Mouse (Mus musculus): ENCODE measurements at regions not wholly inside any gene's neighbourhood (a gene's known extent, or its start where the extent isn't known, plus 50 kb on each side); places are given as distances from the start of the nearest gene placed in this dataset.

- no peak for ATAC-seq (replicated peaks; ENCODE audit: low FRiP score, low TSS enrichment, poor library complexity, severe bottlenecking)
These were observed 186.1 kb downstream of the Cdc5l start for GRCm38 (mm10) chr17:45247142-45248137.

- ATAC-seq (replicated peaks; ENCODE audit: low FRiP score, low TSS enrichment, poor library complexity, severe bottlenecking), result no peak
These were observed 188.7 kb downstream of the Cdc5l start for GRCm38 (mm10) chr17:45244870-45245269.

GRCm38 (mm10) chr17:45243103-45243502 lies 190.4 kb downstream of the Cdc5l start:
- no peak for ATAC-seq (replicated peaks; ENCODE audit: low FRiP score, low TSS enrichment, poor library complexity, severe bottlenecking)

GRCm38 (mm10) chr17:45242076-45242475 lies 191.5 kb downstream of the Cdc5l start:
- ATAC-seq (replicated peaks; ENCODE audit: low FRiP score, low TSS enrichment, poor library complexity, severe bottlenecking), result no peak

GRCm38 (mm10) chr17:45240963-45241543 lies 192.5 kb downstream of the Cdc5l start:
- ATAC-seq (replicated peaks; ENCODE audit: low FRiP score, low TSS enrichment, poor library complexity, severe bottlenecking), result no peak

- ATAC-seq (replicated peaks; ENCODE audit: low FRiP score, low TSS enrichment, poor library complexity, severe bottlenecking), result no peak
These were observed 193.0 kb downstream of the Cdc5l start for GRCm38 (mm10) chr17:45240545-45240944.

GRCm38 (mm10) chr17:45237246-45237645 lies 196.3 kb downstream of the Cdc5l start:
- no peak for ATAC-seq (replicated peaks; ENCODE audit: low FRiP score, low TSS enrichment, poor library complexity, severe bottlenecking)

GRCm38 (mm10) chr17:45235401-45235800 lies 198.1 kb downstream of the Cdc5l start:
- no peak for ATAC-seq (replicated peaks; ENCODE audit: low FRiP score, low TSS enrichment, poor library complexity, severe bottlenecking)

GRCm38 (mm10) chr17:45232874-45233273 lies 200.7 kb downstream of the Cdc5l start:
- ATAC-seq (replicated peaks; ENCODE audit: low FRiP score, low TSS enrichment, poor library complexity, severe bottlenecking), result no peak

GRCm38 (mm10) chr17:45227190-45227589 lies 206.3 kb downstream of the Cdc5l start:
- ATAC-seq (replicated peaks; ENCODE audit: low FRiP score, low TSS enrichment, poor library complexity, severe bottlenecking), result no peak

- no peak for ATAC-seq (replicated peaks; ENCODE audit: low FRiP score, low TSS enrichment, poor library complexity, severe bottlenecking)
These were observed 207.1 kb downstream of the Cdc5l start for GRCm38 (mm10) chr17:45226486-45226885.

- ATAC-seq (replicated peaks; ENCODE audit: low FRiP score, low TSS enrichment, poor library complexity, severe bottlenecking), result no peak
These were observed 211.9 kb downstream of the Cdc5l start for GRCm38 (mm10) chr17:45221625-45222024.

- ATAC-seq (replicated peaks; ENCODE audit: low FRiP score, low TSS enrichment, poor library complexity, severe bottlenecking), result no peak
These were observed 216.4 kb downstream of the Cdc5l start for GRCm38 (mm10) chr17:45217126-45217525.

- ATAC-seq (replicated peaks; ENCODE audit: low FRiP score, low TSS enrichment, poor library complexity, severe bottlenecking), result no peak
These were observed 218.2 kb downstream of the Cdc5l start for GRCm38 (mm10) chr17:45215067-45216049.

- no peak for ATAC-seq (replicated peaks; ENCODE audit: low FRiP score, low TSS enrichment, poor library complexity, severe bottlenecking)
These were observed 222.6 kb downstream of the Cdc5l start for GRCm38 (mm10) chr17:45210984-45211383.

GRCm38 (mm10) chr17:45209387-45209663 lies 224.2 kb downstream of the Cdc5l start:
- no peak for ATAC-seq (replicated peaks; ENCODE audit: low FRiP score, low TSS enrichment, poor library complexity, severe bottlenecking)

- ATAC-seq (replicated peaks; ENCODE audit: low FRiP score, low TSS enrichment, poor library complexity, severe bottlenecking), result no peak
These were observed 224.7 kb downstream of the Cdc5l start for GRCm38 (mm10) chr17:45208596-45209386.

GRCm38 (mm10) chr17:45195779-45196178 lies 237.8 kb downstream of the Cdc5l start:
- no peak for ATAC-seq (replicated peaks; ENCODE audit: low FRiP score, low TSS enrichment, poor library complexity, severe bottlenecking)

GRCm38 (mm10) chr17:45194786-45195281 lies 238.7 kb downstream of the Cdc5l start:
- ATAC-seq (replicated peaks; ENCODE audit: low FRiP score, low TSS enrichment, poor library complexity, severe bottlenecking), result no peak

Data from megakaryocyte-erythroid progenitor cell, adult 5-6 weeks (primary cell).